Mouse (Mus musculus): ENCODE data around the gene Spaca3.
A peak's percentile ranks its signal among the peaks of the same experiment; 100 is the strongest.

Spaca3 gene

GRCm38 (mm10) chr11:80862941-80863340, 4.8 kb downstream of the Spaca3 start:
- peak in 1 of 2 experiments; percentile 80 for DNase-seq (ENCODE audit: inconsistent age in 2 of 2, low spot score in 1 of 2)

GRCm38 (mm10) chr11:80868039-80868438, 9.9 kb downstream of the Spaca3 start:
- DNase-seq (ENCODE audit: inconsistent age in 2 of 2, low spot score in 1 of 2), result no peak

GRCm38 (mm10) chr11:80872509-80873474, 14.6 kb downstream of the Spaca3 start:
- peak; percentile 77 to 92 for DNase-seq (ENCODE audit: inconsistent age in 2 of 2, low spot score in 1 of 2)

DNA sequence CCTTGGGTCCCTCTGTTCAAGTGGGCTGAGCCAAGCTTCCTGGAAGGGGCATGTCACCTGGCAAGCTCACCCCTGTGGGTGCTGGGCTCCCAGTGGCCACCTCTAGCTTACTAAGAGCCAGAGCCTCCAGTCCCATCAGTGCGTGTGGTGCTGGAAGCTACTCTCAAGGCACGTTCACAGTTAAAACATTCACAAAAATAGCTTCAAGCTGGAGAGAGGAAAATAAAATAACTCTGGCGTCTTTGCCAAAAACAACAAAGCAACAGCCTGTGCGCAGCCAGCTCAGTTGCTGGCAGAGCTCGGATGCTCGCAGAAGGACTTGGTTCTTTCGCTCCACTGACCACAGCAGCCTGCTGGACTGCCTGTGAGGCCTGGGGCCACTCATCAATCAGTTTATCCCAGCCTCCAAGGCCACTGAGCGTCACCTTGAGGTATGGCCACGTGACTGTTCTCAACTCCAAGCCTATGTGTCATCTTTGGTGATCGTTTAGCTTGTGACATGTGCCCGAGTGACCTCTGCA, 19.0 kb downstream of the Spaca3 start:
- peak; percentile 92 to 96 for DNase-seq (ENCODE audit: inconsistent age in 2 of 2, low spot score in 1 of 2)

- DNase-seq (ENCODE audit: inconsistent age in 2 of 2, low spot score in 1 of 2), result peak in 1 of 2 experiments; percentile 43
These were observed 19.9 kb downstream of the Spaca3 start for GRCm38 (mm10) chr11:80878026-80878425.

GRCm38 (mm10) chr11:80882229-80882810, 24.2 kb downstream of the Spaca3 start:
- DNase-seq (ENCODE audit: inconsistent age in 2 of 2, low spot score in 1 of 2), result no peak

DNA sequence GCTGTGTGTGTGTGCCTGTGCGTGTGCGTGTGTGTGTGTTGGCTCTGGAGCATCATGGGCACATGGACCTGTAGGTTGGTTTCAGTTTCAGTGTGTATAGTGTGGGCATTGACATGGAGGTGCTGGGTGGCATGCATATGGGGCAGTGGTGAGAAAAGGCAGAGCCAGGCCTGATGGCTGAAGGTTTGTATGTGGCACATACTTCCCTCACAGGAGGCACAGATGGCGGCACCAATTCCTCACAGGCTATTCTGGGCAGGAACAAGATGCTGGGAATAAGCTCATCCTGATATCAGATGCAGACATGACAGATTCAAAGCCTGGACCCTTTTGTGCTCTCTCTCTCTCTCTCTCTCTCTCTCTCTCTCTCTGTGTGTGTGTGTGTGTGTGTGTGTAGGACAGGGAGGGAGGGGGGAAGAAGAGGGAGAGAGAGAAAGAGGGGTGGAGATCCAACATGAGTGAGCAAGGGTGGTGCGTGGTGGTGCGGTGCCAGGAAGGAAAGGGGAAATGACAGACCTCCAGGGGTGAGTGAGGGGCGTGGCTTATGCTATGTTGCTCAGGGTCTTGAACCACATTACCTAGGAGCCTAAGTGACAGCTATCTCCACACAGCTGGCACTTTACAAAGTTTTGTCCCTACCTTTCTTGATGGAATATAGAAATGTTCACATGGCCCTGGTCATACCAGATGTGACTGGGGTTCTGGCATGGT, 26.5 kb downstream of the Spaca3 start:
- DNase-seq (ENCODE audit: inconsistent age in 2 of 2, low spot score in 1 of 2), result no peak

DNA sequence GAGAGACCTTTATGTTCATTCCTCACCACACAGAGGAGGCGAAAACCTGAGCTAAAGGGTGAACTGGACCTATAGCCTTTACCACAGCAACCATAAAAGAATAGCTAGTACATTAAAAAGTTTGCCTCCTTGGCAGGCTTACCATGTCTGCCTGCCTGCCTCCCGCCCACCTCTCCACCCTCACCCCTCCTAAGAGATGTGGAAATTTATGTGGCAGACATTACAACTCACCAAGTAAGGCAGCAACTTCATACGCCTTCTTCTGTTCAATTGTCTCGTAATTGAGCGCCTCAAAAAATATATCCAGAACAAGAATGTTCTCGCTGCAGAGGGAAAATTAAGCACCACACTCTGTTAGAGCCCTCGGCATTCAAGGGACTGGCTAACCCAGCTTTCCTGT, 28.2 kb downstream of the Spaca3 start:
- DNase-seq (ENCODE audit: inconsistent age in 2 of 2, low spot score in 1 of 2), result no peak

- DNase-seq (ENCODE audit: inconsistent age in 2 of 2, low spot score in 1 of 2), result no peak
These were observed 28.9 kb downstream of the Spaca3 start for GRCm38 (mm10) chr11:80887021-80887420.

DNA sequence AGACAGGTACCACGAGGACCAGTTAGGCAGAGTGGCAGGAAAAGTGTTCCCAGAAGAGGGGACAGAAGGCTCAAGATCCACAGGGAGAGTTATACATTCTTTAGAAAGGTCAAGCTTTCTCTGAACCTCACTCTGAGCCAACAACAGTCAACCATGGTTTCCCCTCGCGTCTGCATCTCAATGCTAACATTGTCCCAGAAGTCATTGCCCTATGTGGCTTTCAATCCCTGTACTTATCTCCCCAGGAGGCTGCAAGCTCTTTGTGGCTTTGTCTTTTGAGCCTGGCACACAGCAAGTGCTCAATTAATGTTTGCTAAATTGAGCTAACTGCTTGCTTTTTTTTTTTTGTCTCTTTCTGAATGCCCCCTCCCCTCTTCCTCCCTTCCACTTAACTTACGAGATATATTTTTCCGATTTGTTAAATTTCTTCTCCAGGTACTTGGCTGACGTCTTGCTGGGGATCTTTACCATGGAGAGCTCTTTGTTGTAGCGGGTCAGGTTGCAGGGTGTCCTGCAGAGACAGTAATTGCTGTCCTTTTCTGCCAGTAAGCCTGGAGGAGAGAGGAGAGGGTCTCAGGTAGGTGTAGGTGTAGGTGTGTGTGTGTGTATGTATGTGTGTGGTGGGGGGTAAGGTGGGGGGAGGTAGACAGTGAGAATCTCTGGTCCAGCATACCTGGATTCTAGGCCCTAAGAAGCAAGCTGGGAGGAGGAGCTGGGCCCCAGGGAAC, 31.3 kb downstream of the Spaca3 start:
- DNase-seq (ENCODE audit: inconsistent age in 2 of 2, low spot score in 1 of 2), result no peak

DNA sequence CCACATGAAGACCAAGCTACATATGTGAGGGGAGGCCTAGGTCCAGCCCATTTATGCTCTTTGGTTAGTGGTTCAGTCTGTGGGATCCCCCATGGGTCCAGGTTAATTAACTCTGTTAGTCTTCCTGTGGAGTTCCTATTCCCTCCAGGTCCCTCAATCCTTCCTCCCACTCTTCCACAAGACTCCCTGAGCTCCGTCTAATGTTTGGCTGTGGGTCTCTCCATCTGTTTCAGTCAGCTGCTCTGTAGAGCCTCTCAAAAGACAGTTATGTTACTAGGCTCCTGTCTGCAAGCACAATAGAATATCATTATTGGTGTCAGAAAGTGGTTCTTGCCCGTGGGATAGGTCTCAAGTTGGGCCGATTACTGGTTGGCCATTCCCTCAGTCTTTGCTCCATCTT, 37.7 kb downstream of the Spaca3 start:
- DNase-seq (ENCODE audit: inconsistent age in 2 of 2, low spot score in 1 of 2), result no peak

- no peak for DNase-seq (ENCODE audit: inconsistent age in 2 of 2, low spot score in 1 of 2)
These were observed 42.4 kb downstream of the Spaca3 start for GRCm38 (mm10) chr11:80900555-80900954.

GRCm38 (mm10) chr11:80902664-80903063, 44.5 kb downstream of the Spaca3 start:
- no peak for DNase-seq (ENCODE audit: inconsistent age in 2 of 2, low spot score in 1 of 2)

GRCm38 (mm10) chr11:80903426-80903825, 45.3 kb downstream of the Spaca3 start:
- no peak for DNase-seq (ENCODE audit: inconsistent age in 2 of 2, low spot score in 1 of 2)

GRCm38 (mm10) chr11:80904559-80904958, 46.4 kb downstream of the Spaca3 start:
- DNase-seq (ENCODE audit: inconsistent age in 2 of 2, low spot score in 1 of 2), result no peak

- peak; percentile 56 to 84 for DNase-seq (ENCODE audit: inconsistent age in 2 of 2, low spot score in 1 of 2)
These were observed 48.3 kb downstream of the Spaca3 start for GRCm38 (mm10) chr11:80906456-80906855.

- no peak for DNase-seq (ENCODE audit: inconsistent age in 2 of 2, low spot score in 1 of 2)
These were observed 49.7 kb downstream of the Spaca3 start for GRCm38 (mm10) chr11:80907820-80908219.

DNA sequence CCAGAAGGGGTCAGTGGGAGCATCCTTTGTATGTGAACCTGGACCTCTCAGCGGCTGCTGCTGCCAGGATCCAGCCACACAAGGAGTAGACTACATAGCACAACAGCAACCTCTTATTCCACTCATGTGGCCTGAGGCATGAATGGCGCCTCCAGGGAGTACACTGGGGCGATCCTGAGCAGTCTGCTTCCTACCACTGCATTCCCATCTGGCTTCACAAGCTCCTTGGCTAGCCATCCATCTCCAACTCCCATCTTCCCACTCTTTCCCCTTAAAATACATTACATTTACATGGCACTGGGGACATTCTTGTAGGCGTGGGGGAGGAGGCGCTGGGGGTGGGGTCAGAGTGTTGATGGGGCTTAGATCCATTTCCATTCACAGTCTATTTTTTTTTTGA, 54.6 kb downstream of the Spaca3 start:
- DNase-seq (ENCODE audit: inconsistent age in 2 of 2, low spot score in 1 of 2), result no peak

DNA sequence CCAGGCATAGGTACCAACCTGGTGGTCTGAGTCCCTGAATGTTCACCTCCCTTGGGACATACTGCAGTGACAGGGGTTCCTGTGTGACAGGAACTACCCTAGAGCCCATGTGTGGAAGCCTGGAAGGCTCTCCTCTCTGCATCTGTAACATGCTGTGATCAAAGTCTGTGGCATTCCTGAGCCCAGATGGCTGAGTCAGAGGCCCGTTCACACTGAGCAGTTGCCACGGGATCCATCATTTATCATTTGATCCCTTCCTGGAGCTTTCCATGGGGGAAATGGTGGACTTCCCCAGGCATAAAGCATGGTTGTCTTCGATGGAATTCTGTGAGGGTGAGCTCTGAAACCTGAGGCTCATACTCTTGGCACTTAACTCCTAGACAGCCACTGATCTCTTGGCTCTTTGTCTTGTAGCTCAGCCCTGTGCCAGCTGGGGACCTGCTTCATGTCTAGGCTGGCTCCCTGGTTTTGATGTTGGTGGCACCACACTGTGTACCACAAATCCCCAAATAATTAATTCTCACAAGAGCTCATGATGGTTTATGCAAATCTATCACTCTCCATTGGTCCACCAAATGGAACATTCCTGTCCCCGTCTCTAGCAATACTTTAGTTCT, 55.4 kb downstream of the Spaca3 start:
- no peak for DNase-seq (ENCODE audit: inconsistent age in 2 of 2, low spot score in 1 of 2)

Data from adrenal gland, adult (tissue).